Mouse (Mus musculus) midbrain, embryonic 13.5 days (tissue): ENCODE data around the gene Arl5a. TPM values are rescaled to one million over a fixed set of nuclear protein-coding genes. Genes with fewer than 3 reads are reported as not detected.

Source experiments
- polyA plus RNA-seq: library from polyadenylated mRNA; unstranded; fragments of >200 nt; fragmentation: Nextera tagmentation; extraction: Ambion mirVana; gene quantifications from 2 replicates; pipeline ENCODE4 v1.2.1, GENCODE M21; 2015

Gene Arl5a
- polyA plus RNA-seq, 1 experiment from 2014 or later: 43.3 TPM

Other genes starting within 250 kb of the Arl5a start
- 0.62 and 0.73 TPM in 2 replicates for gene Neb, start 46.4 kb downstream of the Arl5a start, polyA plus RNA-seq